8 mouse cellular contexts compared by ENCODE assay signal in genomic region chr5:28317253-28317916, GRCm38 (mm10). TPM values are rescaled to one million over a fixed set of nuclear protein-coding genes. Genes with fewer than 3 reads are reported as not detected.
A peak's percentile ranks its signal among the peaks of the same experiment; 100 is the strongest.
DNase-seq lines count a peak whose midpoint lies in the region; ATAC-seq and TF ChIP-seq lines count a peak whose summit lies in the region.

No protein-coding gene starts in this region.

- no peak for DNase-seq in cerebellum, postnatal 25 days
- no peak for DNase-seq in testis, postnatal 10 days (ENCODE audit: low spot score)
- peak; percentile 61 for DNase-seq in limb, embryonic 11.5 days (ENCODE audit: low spot score)
- no peak for DNase-seq in frontal cortex, postnatal 14 days (ENCODE audit: low spot score in 2 of 2)

- H3K36me3 ChIP-seq in testis, adult 2 months (ENCODE audit: control insufficient read depth, insufficient read depth, low read length), result no peaks in the 10 kb centered on the region
- no peaks in the 10 kb centered on the region for H3K36me3 ChIP-seq in limb, embryonic 11.5 days (ENCODE audit: control insufficient read depth, insufficient read depth, low read length)
- H3K36me3 ChIP-seq in neural tube, embryonic 12.5 days, result no peaks in the 10 kb centered on the region

- no peaks in the 10 kb centered on the region for H3K27me3 ChIP-seq in testis, adult 2 months (ENCODE audit: control insufficient read depth, insufficient read depth, low read length)
- H3K27me3 ChIP-seq in limb, embryonic 11.5 days (ENCODE audit: control insufficient read depth, insufficient read depth, low read length), result no peaks in the 10 kb centered on the region
- no peaks in the 10 kb centered on the region for H3K27me3 ChIP-seq in neural tube, embryonic 12.5 days (replicated peaks)

- peak overlapping the region; percentile 94 for H3K4me3 ChIP-seq in testis, adult 2 months (ENCODE audit: control insufficient read depth, low read depth, low read length)
- peak overlapping the region; percentile 65 for H3K4me3 ChIP-seq in limb, embryonic 11.5 days (ENCODE audit: low read depth, low read length)
- H3K4me3 ChIP-seq in neural tube, embryonic 12.5 days, result peak overlapping the region; percentile 99

- peaks cover 2% of the 10 kb centered on the region; the same call in 1 of the 2 replicates for H3K4me1 ChIP-seq in testis, adult 2 months (ENCODE audit: control insufficient read depth, insufficient read depth, low read length)
- no peaks in the 10 kb centered on the region for H3K4me1 ChIP-seq in limb, embryonic 11.5 days (ENCODE audit: control insufficient read depth, insufficient read depth, low read length)
- peaks cover 17% of the 10 kb centered on the region; the same call in 1 of the 2 replicates for H3K4me1 ChIP-seq in neural tube, embryonic 12.5 days

- under 1% methylated on average over 60 of the region's 62 CpGs for WGBS in limb, embryonic 11.5 days
- WGBS in neural tube, embryonic 12.5 days, result 1% methylated on average over 57 of the region's 62 CpGs

- H3K27ac ChIP-seq in testis, adult 2 months (ENCODE audit: control insufficient read depth, insufficient read depth, low read depth, low read length), result peak overlapping the region; percentile 92
- peak overlapping the region; percentile 99 for H3K27ac ChIP-seq in limb, embryonic 11.5 days (replicated peaks; ENCODE audit: low read depth, low read length)
- H3K27ac ChIP-seq in neural tube, embryonic 12.5 days, result peak overlapping the region; percentile 100

- no peak for TF ChIP-seq POLR2A in testis, adult 2 months (IDR thresholded peaks at IDR 0.05; ENCODE audit: control insufficient read depth, low read depth, low read length)

- peak; percentile 55 for ATAC-seq in cerebellum, adult (ENCODE audit: insufficient number of reproducible peaks, low FRiP score, low TSS enrichment)
- ATAC-seq in limb, embryonic 11.5 days (ENCODE audit: insufficient number of reproducible peaks, low FRiP score, low TSS enrichment, low read depth), result peak; percentile 9
- peak; percentile 83; the same call in 1 of the 2 replicates for ATAC-seq in neural tube, embryonic 12.5 days (ENCODE audit: low FRiP score, low read depth)
- ATAC-seq in frontal cortex, adult (ENCODE audit: low TSS enrichment), result no peak

- peak overlapping the region; percentile 100 for H3K9ac ChIP-seq in limb, embryonic 11.5 days (ENCODE audit: low read length)
- peak overlapping the region; percentile 100 for H3K9ac ChIP-seq in neural tube, embryonic 12.5 days

- H3K4me2 ChIP-seq in limb, embryonic 11.5 days (ENCODE audit: low read depth, severe bottlenecking), result peak overlapping the region; percentile 65
- H3K4me2 ChIP-seq in neural tube, embryonic 12.5 days (replicated peaks), result peak overlapping the region; percentile 74

- TF ChIP-seq CTCF in testis, adult 2 months (IDR thresholded peaks at IDR 0.05; ENCODE audit: control insufficient read depth, insufficient read depth, insufficient replicate concordance, low read depth, low read length), result no peak

- H3K9me3 ChIP-seq in limb, embryonic 11.5 days (ENCODE audit: control insufficient read depth, low read length), result no peaks in the 10 kb centered on the region
- H3K9me3 ChIP-seq in neural tube, embryonic 12.5 days, result no peaks in the 10 kb centered on the region

RNA-seq across cellular contexts. Expression of gene Rbm33, which starts 0.5 kb away (rescaled TPM):
- polyA plus RNA-seq in testis, adult 2 months (2012; rRNA removed), result 16.5 and 17.0 TPM in 2 replicates
- polyA plus RNA-seq in limb, embryonic 11.5 days (2014; fragmentation: Nextera tagmentation; extraction: Ambion mirVana), result 16.4 and 18.5 TPM in 2 replicates
- polyA plus RNA-seq in neural tube, embryonic 12.5 days (2016; fragmentation: Nextera tagmentation; extraction: Ambion mirVana), result 22.5 and 23.9 TPM in 2 replicates
